Mouse (Mus musculus) embryo, embryonic 9.5 days (tissue): Measurements from ENCODE around the gene Setd1a.
"Not testable (repeated sequence)": the region's sequence is repeated elsewhere in the genome, so short reads cannot be mapped to it uniquely, and the experiment has no call there.

ENCODE experiments used
- DNase-seq: peaks from one replicate; pipeline ENCODE4 v3.0.0-alpha.2; 2017; ENCODE audit errors: extremely low spot score

The Setd1a gene

DNA sequence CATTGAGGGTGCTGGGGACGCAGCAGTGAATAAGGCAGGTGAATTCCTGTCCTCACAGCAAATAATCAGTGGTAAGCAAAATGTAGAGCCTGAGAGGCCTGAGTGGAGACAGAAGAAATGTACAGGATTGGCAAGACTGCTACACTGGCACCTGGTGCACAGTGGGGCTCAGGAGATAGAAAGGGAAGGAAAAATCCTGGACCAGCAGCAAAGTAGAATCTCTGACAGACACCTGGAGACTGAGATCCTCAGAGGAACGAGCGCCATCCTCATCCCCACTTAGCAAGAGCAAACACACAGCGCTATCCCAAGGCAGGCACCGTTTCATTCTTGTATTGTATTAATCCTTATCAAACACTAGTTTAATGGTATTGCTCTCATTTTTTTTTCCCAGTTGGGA is 61.0 kb downstream of the Setd1a start:
- no peak for DNase-seq

DNA sequence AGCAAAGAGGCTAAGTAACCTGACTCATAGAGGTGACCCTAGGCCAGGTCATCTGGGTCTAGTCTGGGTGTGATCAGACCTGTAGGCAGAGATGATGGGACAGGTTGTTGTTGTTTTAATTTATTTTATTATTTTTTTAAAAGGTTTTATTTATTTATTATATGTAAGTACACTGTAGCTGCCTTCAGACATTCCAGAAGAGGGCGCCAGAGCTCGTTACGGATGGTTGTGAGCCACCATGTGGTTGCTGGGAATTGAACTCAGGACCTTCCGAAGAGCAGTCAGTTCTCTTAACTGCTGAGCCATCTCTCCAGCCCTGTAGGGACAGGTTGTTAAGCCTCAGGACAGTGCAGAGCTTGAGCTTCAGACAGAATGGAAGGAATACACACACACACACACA is 61.4 kb downstream of the Setd1a start:
- not testable (repeated sequence) for DNase-seq

DNA sequence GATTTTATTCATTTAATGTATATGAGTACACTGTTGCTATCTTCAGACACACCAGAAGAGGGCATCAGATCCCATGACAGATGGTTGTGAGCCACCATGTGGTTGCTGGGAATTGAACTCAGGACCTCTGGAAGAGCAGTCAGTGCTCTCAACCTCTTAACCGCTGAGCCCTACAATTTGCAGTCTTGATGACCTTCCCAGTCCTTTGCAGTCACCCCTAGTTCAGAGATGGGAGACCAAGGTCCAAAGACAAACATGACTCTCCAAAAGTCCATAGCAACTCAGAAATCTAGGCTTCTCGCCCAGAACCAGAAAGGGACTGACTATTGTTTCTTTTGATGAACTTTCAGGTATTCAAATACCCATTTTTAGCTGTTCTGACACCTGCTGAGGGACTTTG is 63.6 kb downstream of the Setd1a start:
- not testable (repeated sequence) for DNase-seq

DNA sequence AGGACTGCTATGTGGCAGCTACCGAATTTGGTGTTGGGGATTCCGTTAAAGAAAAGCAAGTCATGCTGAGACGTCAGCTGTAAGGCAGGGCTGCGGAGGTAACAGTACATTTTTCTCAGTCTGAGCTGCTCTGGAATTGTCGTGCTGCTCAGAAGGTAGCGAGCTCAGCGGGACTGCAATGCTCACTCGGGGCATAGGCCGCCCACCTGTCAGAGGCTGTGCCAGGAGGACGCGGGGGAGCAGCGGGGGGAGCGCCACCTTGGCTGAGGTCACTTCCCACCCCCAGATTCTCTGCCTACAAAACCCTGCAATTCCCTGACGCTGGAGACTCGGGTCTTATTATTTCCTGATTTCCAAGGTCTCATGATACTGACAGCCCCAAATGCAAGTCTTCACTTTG is 64.4 kb downstream of the Setd1a start:
- DNase-seq, result no peak

DNA sequence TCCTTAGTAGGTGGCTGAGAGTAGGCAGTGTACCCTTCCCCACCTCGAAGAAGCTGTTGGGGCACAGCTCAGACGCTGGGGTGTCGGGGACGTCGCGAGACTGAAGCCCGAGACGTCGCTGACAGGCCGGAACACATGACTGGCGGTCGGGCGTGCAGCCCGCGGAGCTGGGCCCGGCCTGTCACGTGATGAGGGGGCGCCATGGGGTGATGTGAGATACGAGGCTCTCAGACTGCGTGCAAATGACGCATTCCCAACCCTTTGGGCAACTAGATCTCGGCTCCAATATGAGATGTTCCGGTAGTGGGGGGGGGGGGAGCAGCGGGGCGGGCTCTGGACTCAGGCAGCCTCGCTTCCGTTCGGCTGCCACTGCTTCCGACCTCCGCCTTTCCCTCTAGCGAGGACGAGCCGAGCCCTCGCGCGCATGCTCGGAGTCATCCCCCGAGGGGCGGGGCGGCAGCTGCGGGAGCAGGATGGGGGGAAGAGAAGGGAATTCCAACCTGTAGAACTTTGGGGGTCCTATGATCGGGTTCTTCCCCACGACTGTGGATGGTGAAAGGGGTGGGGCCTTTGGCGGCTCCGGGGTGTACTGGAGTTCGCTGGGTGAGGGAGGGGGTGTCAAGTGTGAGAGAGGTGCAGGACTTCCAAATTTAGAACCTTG is 65.0 kb downstream of the Setd1a start:
- DNase-seq, result peak; percentile 89

DNA sequence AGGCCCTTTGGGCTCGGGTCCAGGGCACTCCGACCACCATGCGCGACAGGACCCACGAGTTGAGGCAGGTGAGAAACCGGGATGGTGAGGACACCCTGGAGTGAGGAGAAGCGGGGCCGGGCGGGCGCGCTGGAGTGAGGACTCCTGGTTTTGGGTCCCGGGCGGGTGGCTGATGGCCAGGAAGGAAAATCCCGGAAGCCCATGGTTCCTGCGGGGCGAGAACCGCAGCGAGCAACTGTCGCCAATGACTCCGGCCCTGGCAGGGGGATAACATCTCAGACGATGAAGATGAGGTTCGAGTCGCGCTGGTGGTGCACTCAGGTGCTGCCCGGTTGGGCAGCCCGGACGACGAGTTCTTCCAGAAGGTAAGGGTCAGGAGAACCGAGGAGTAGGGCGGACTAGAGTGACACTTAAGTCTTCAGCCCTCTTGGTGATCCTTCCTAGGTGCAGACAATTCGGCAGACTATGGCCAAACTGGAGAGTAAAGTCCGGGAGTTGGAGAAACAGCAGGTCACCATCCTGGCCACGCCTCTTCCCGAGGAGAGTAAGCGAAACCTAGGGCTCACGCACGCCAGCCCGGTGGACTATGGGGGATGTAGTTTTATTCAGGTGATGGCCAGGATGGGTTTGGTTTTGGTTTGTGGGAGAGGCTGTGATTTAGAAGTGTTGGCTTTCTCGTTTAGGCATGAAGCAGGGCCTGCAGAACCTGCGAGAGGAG is 65.7 kb downstream of the Setd1a start:
- peak; percentile 72 for DNase-seq
